Mouse (Mus musculus) liver, postnatal 0 days (tissue): Measurements from ENCODE around the gene Zfp459.
"Not testable (repeated sequence)": the region's sequence is repeated elsewhere in the genome, so short reads cannot be mapped to it uniquely, and the experiment has no call there.

ENCODE experiments used
- CTCF ChIP-seq: sonication (generic); IDR thresholded peaks from 2 replicates; pipeline ENCODE4 v1.5.1; 2016; ENCODE audit warnings: antibody characterized with exemption, low read depth
- EP300 ChIP-seq: IDR thresholded peaks from 2 replicates; pipeline ENCODE4 v1.6.1; 2016; ENCODE audit warnings: antibody characterized with exemption, low read depth, mild to moderate bottlenecking

DNA sequence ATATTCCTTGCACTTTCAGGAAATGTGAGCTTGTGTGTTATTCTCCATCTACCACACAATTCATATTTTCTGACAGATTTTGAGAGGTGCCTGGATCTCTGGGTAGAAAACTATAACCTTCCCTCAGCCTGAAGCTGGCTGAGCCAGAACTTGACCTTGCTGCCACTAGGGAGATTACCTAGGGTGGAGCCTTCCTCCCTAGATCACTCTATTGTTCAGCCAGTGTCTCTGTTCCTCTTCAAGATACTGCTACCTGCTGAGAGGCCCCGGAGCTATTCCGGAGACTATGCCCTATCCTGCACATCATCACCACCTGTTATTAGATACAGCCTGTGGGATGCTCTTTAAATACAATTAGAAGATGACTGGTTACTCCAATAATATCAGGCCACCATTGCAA lies 1.3 kb upstream of the Zfp459 start:
- not testable (repeated sequence) for TF ChIP-seq CTCF, EP300
